Mouse (Mus musculus) large intestine, adult 2 months (tissue): ENCODE measurements at regions not wholly inside any gene's neighbourhood (a gene's known extent, or its start where the extent isn't known, plus 50 kb on each side); places are given as distances from the start of the nearest gene placed in this dataset.

Experiments used
- DNase-seq: peaks from one replicate; pipeline ENCODE4 v3.0.0-alpha.2; 2012; ENCODE audit warnings: low read depth, low spot score
- WGBS: fragments of 180-500 bp; shearing (Covaris S2); methylation state at CpG from one replicate; pipeline ENCODE4 v1.1.7; 2018; 5-methylcytosine and 5-hydroxymethylcytosine counted together

GRCm38 (mm10) chr13:107726491-107726890 lies 317.8 kb upstream of the Smim15 start:
- no peak for DNase-seq
- 96% methylated on average over 20 of the region's 20 CpGs for WGBS

- DNase-seq: no peak
- WGBS: 89% methylated on average over 11 of the region's 11 CpGs
These were observed 322.3 kb upstream of the Smim15 start for GRCm38 (mm10) chr13:107721901-107722300.

GRCm38 (mm10) chr13:107720874-107721574 lies 323.2 kb upstream of the Smim15 start:
- WGBS: 46% methylated on average over 8 of the region's 8 CpGs
- peak; percentile 44 for DNase-seq

GRCm38 (mm10) chr13:107718973-107719620 lies 325.1 kb upstream of the Smim15 start:
- DNase-seq: no peak
- WGBS: 68% methylated on average over 14 of the region's 14 CpGs

- 87% methylated on average over 4 of the region's 4 CpGs for WGBS
- DNase-seq: no peak
These were observed 328.6 kb upstream of the Smim15 start for GRCm38 (mm10) chr13:107715616-107716015.

- DNase-seq: peak; percentile 25
- WGBS: 23% methylated on average over 1 of the region's 1 CpGs
These were observed 330.2 kb upstream of the Smim15 start for GRCm38 (mm10) chr13:107714001-107714400.

GRCm38 (mm10) chr13:107711341-107711994 lies 332.8 kb upstream of the Smim15 start:
- 35% methylated on average over 4 of the region's 4 CpGs for WGBS
- DNase-seq: peak; percentile 73

GRCm38 (mm10) chr13:107710368-107710767 lies 333.9 kb upstream of the Smim15 start:
- no peak for DNase-seq
- WGBS: 83% methylated on average over 4 of the region's 4 CpGs

GRCm38 (mm10) chr13:107709828-107710227 lies 334.4 kb upstream of the Smim15 start:
- WGBS: 68% methylated on average over 2 of the region's 2 CpGs

GRCm38 (mm10) chr13:107703736-107704135 lies 340.5 kb upstream of the Smim15 start:
- no peak for DNase-seq
- 69% methylated on average over 7 of the region's 7 CpGs for WGBS

More at GRCm38 (mm10) chr13:107709828-107710227, 334.4 kb upstream of the Smim15 start:
- no peak for DNase-seq

- no peak for DNase-seq
- WGBS: 62% methylated on average over 10 of the region's 10 CpGs
These were observed 343.7 kb upstream of the Smim15 start for GRCm38 (mm10) chr13:107700268-107701139.

- DNase-seq: no peak
- 83% methylated on average over 5 of the region's 5 CpGs for WGBS
These were observed 345.0 kb upstream of the Smim15 start for GRCm38 (mm10) chr13:107699251-107699650.

GRCm38 (mm10) chr13:107698345-107698744 lies 345.9 kb upstream of the Smim15 start:
- 90% methylated on average over 7 of the region's 7 CpGs for WGBS

GRCm38 (mm10) chr13:107692123-107692830 lies 352.0 kb upstream of the Smim15 start:
- DNase-seq: no peak

More at GRCm38 (mm10) chr13:107698345-107698744, 345.9 kb upstream of the Smim15 start:
- DNase-seq: no peak

GRCm38 (mm10) chr13:107688972-107689371 lies 355.3 kb upstream of the Smim15 start:
- no peak for DNase-seq
- WGBS: 65% methylated on average over 6 of the region's 6 CpGs

More at GRCm38 (mm10) chr13:107692123-107692830, 352.0 kb upstream of the Smim15 start:
- 58% methylated on average over 5 of the region's 5 CpGs for WGBS

- WGBS: 61% methylated on average over 3 of the region's 3 CpGs
- DNase-seq: no peak
These were observed 359.0 kb upstream of the Smim15 start for GRCm38 (mm10) chr13:107685231-107685630.

GRCm38 (mm10) chr13:107683909-107684308 lies 360.3 kb upstream of the Smim15 start:
- WGBS: 73% methylated on average over 3 of the region's 3 CpGs
- DNase-seq: no peak

GRCm38 (mm10) chr13:107681719-107682118 lies 362.5 kb upstream of the Smim15 start:
- WGBS: 45% methylated on average over 5 of the region's 5 CpGs
- DNase-seq: no peak

GRCm38 (mm10) chr13:107678860-107679259 lies 365.4 kb upstream of the Smim15 start:
- no peak for DNase-seq
